Mouse (Mus musculus) subcutaneous adipose tissue, adult 2 months (tissue): Measurements from ENCODE around the gene Gata5. TPM values are rescaled to one million over a fixed set of nuclear protein-coding genes. Genes with fewer than 3 reads are reported as not detected.

Experiments used
- polyA plus RNA-seq: library from polyadenylated mRNA; depleted of rRNA; stranded (reverse); fragments of >200 nt; gene quantifications from 2 replicates; pipeline ENCODE4 v1.2.3, GENCODE M21; 2012; ENCODE audit warnings: low replicate concordance; rRNA removed

The Gata5 gene
- 0.64 and 2.2 TPM in 2 replicates for polyA plus RNA-seq

GRCm38 (mm10) chr2:180334551-180334986 is at the start of gene Gata5:
Gene Gata5 (minus strand): TSS chr2:180334699.

GRCm38 (mm10) chr2:180289440-180290108 is 44.9 kb downstream of the Gata5 start, which contains the start of gene Rbbp8nl:
Gene Rbbp8nl (minus strand): TSS chr2:180289879.

Other genes with a start within 250 kb of the Gata5 start
- gene Hrh3, start 230.2 kb downstream of the Gata5 start, polyA plus RNA-seq: not detected in 2 replicates
- gene Osbpl2, start 215.4 kb downstream of the Gata5 start, polyA plus RNA-seq: 28.5 and 35.1 TPM in 2 replicates
- gene Adrm1, start 163.2 kb downstream of the Gata5 start, polyA plus RNA-seq: 113 and 131 TPM in 2 replicates
- gene Lama5, start 108.8 kb downstream of the Gata5 start, polyA plus RNA-seq: 65.2 and 108 TPM in 2 replicates
- gene Rps21, start 77.3 kb downstream of the Gata5 start, polyA plus RNA-seq: 1,598 and 4,384 TPM in 2 replicates
- 31.9 and 43.6 TPM in 2 replicates for gene Cables2, start 61.2 kb downstream of the Gata5 start, polyA plus RNA-seq
- 1.9 TPM in 1 of 2 replicates, not detected in the other for gene Rbbp8nl, start 44.8 kb downstream of the Gata5 start, polyA plus RNA-seq
- gene Slco4a1, start 121.5 kb upstream of the Gata5 start, polyA plus RNA-seq: 0.57 and 3.6 TPM in 2 replicates
- not detected in 2 replicates for gene Ntsr1, start 165.3 kb upstream of the Gata5 start, polyA plus RNA-seq
- 18.8 and 33.1 TPM in 2 replicates for gene Mrgbp, start 246.6 kb upstream of the Gata5 start, polyA plus RNA-seq